16 mouse cellular contexts compared by ENCODE assay signal in genomic region chr2:24929119-24929518, GRCm38 (mm10). TPM values are rescaled to one million over a fixed set of nuclear protein-coding genes. Genes with fewer than 3 reads are reported as not detected.
DNase-seq lines count a peak whose midpoint lies in the region; ATAC-seq and TF ChIP-seq lines count a peak whose summit lies in the region.
"Had no signal": no experiment of that assay in that cellular context is flagged by ENCODE, and none has a peak within 500 bp of the region (broad histone marks: within the 10 kb centered on the region; RNA-seq: fewer than 3 reads in every experiment).

No protein-coding gene starts in this region.

- H3K4me3 ChIP-seq in kidney, postnatal 0 days (replicated peaks; ENCODE audit: low read depth, low read length): no peak overlapping the region
- H3K4me3 ChIP-seq in hindbrain, embryonic 12.5 days: no peak overlapping the region
- no peak overlapping the region for H3K4me3 ChIP-seq in midbrain, embryonic 16.5 days (ENCODE audit: low read depth, low read length)
- H3K4me3 ChIP-seq: embryonic facial prominence, embryonic 15.5 days; forebrain, embryonic 13.5 days; heart, embryonic 13.5 days; hindbrain, embryonic 10.5 days; liver, embryonic 12.5 days; myocyte had no signal

- peak overlapping the region; percentile 76; the same call in 1 of the 2 replicates for H3K27ac ChIP-seq in kidney, postnatal 0 days
- H3K27ac ChIP-seq in hindbrain, embryonic 12.5 days: no peak overlapping the region
- no peak overlapping the region for H3K27ac ChIP-seq in midbrain, embryonic 16.5 days (ENCODE audit: low read length)
- H3K27ac ChIP-seq: forebrain, embryonic 13.5 days; heart, embryonic 13.5 days; hindbrain, embryonic 10.5 days; liver, embryonic 12.5 days had no signal

- no peak; the same call in 1 of the 2 replicates for ATAC-seq in kidney, postnatal 0 days (replicated peaks; ENCODE audit: low FRiP score, low read depth)
- ATAC-seq in hindbrain, embryonic 12.5 days (ENCODE audit: low FRiP score): no peak
- no peak for ATAC-seq in midbrain, embryonic 16.5 days
- ATAC-seq: forebrain, embryonic 13.5 days; liver, embryonic 12.5 days had no signal

- H3K9ac ChIP-seq in kidney, postnatal 0 days (ENCODE audit: low read depth, low read length): no peak overlapping the region
- H3K9ac ChIP-seq in hindbrain, embryonic 12.5 days: no peak overlapping the region
- H3K9ac ChIP-seq in midbrain, embryonic 16.5 days (ENCODE audit: low read depth, low read length): no peak overlapping the region
- H3K9ac ChIP-seq: embryonic facial prominence, embryonic 15.5 days; forebrain, embryonic 13.5 days; heart, embryonic 13.5 days; liver, embryonic 12.5 days had no signal

- 0 out of 2 replicates have a peak, but pooled peaks cover 5% of the 10 kb centered on the region for H3K36me3 ChIP-seq in kidney, postnatal 0 days (ENCODE audit: insufficient read depth, low read length)
- H3K36me3 ChIP-seq in hindbrain, embryonic 12.5 days: peaks cover 3% of the 10 kb centered on the region; the same call in 1 of the 2 replicates
- H3K36me3 ChIP-seq in midbrain, embryonic 16.5 days (ENCODE audit: control insufficient read depth, insufficient read depth, low read length): peaks cover 5% of the 10 kb centered on the region; the same call in 1 of the 2 replicates
- H3K36me3 ChIP-seq: heart, embryonic 13.5 days had no signal

- no peak for TF ChIP-seq CTCF in kidney, postnatal 0 days (IDR thresholded peaks at IDR 0.05; ENCODE audit: low read depth)

- H3K27me3 ChIP-seq in kidney, postnatal 0 days (ENCODE audit: insufficient read depth, low read length): no peaks in the 10 kb centered on the region
- H3K27me3 ChIP-seq in hindbrain, embryonic 12.5 days: peaks cover 4% of the 10 kb centered on the region; the same call in 1 of the 2 replicates
- no peaks in the 10 kb centered on the region for H3K27me3 ChIP-seq in midbrain, embryonic 16.5 days (ENCODE audit: control insufficient read depth, insufficient read depth, low read depth, low read length)
- H3K27me3 ChIP-seq: embryonic facial prominence, embryonic 15.5 days; forebrain, embryonic 13.5 days; liver, embryonic 12.5 days had no signal

- H3K4me2 ChIP-seq in kidney, postnatal 0 days (ENCODE audit: low read length): no peak overlapping the region
- no peak overlapping the region for H3K4me2 ChIP-seq in hindbrain, embryonic 12.5 days (replicated peaks)
- H3K4me2 ChIP-seq in midbrain, embryonic 16.5 days (ENCODE audit: low read length): no peak overlapping the region
- H3K4me2 ChIP-seq: embryonic facial prominence, embryonic 15.5 days; forebrain, embryonic 13.5 days; heart, embryonic 13.5 days; liver, embryonic 12.5 days had no signal

- peaks cover 22% of the 10 kb centered on the region; the same call in 1 of the 2 replicates for H3K4me1 ChIP-seq in kidney, postnatal 0 days (replicated peaks; ENCODE audit: insufficient read depth, low read length)
- H3K4me1 ChIP-seq in hindbrain, embryonic 12.5 days: peaks cover under 1% of the 10 kb centered on the region
- H3K4me1 ChIP-seq in midbrain, embryonic 16.5 days (ENCODE audit: control insufficient read depth, insufficient read depth, low read length): peaks cover 10% of the 10 kb centered on the region

- peak; percentile 44 for DNase-seq in CD4-positive, CD25-positive, alpha-beta regulatory T cell, adult 2 months (ENCODE audit: low read depth, low spot score)
- DNase-seq in induced T-regulatory cell, adult 2 months (ENCODE audit: low read depth): peak; percentile 64
- DNase-seq in kidney, postnatal 0 days (ENCODE audit: low spot score): no peak
- DNase-seq in lung, postnatal 10 days: peak; percentile 72
- DNase-seq in c-Kit-positive CD71-positive TER-119-positive erythroid progenitor cells, embryonic 14.5 days (ENCODE audit: low spot score): no peak
- no peak for DNase-seq in cerebellum, adult 9-11 months
- DNase-seq: cerebellum, postnatal 25 days; spleen, adult 18-20 months had no signal

- 48% methylated on average over 2 of the region's 2 CpGs for WGBS in kidney, postnatal 0 days
- WGBS in hindbrain, embryonic 12.5 days: 68% methylated on average over 2 of the region's 2 CpGs
- WGBS in midbrain, embryonic 16.5 days: 62% methylated on average over 2 of the region's 2 CpGs

- no peaks in the 10 kb centered on the region for H3K9me3 ChIP-seq in kidney, postnatal 0 days (replicated peaks; ENCODE audit: low read length)
- H3K9me3 ChIP-seq in hindbrain, embryonic 12.5 days (replicated peaks): no peaks in the 10 kb centered on the region
- no peaks in the 10 kb centered on the region for H3K9me3 ChIP-seq in midbrain, embryonic 16.5 days (replicated peaks; ENCODE audit: control insufficient read depth, low read length, poor library complexity, severe bottlenecking)
- H3K9me3 ChIP-seq: embryonic facial prominence, embryonic 15.5 days; forebrain, embryonic 13.5 days; heart, embryonic 13.5 days; hindbrain, embryonic 10.5 days; liver, embryonic 12.5 days had no signal

RNA-seq across cellular contexts. Expression of gene Arrdc1, which starts 5.9 kb away (rescaled TPM):
- polyA plus RNA-seq in kidney, postnatal 0 days (2015; fragmentation: Nextera tagmentation; extraction: Ambion mirVana): 66.3 and 72.3 TPM in 2 replicates
- 20.0 and 21.9 TPM in 2 replicates for polyA plus RNA-seq in hindbrain, embryonic 12.5 days (2016; fragmentation: Nextera tagmentation; extraction: Ambion mirVana)
- polyA plus RNA-seq in midbrain, embryonic 16.5 days (2015; fragmentation: Nextera tagmentation; extraction: Ambion mirVana): 40.6 and 43.7 TPM in 2 replicates

RNA-seq across cellular contexts. Expression of gene Ehmt1, which starts 9.7 kb away (rescaled TPM):
- polyA plus RNA-seq in kidney, postnatal 0 days (2015; fragmentation: Nextera tagmentation; extraction: Ambion mirVana): 47.5 and 58.8 TPM in 2 replicates
- 126 and 134 TPM in 2 replicates for polyA plus RNA-seq in hindbrain, embryonic 12.5 days (2016; fragmentation: Nextera tagmentation; extraction: Ambion mirVana)
- polyA plus RNA-seq in midbrain, embryonic 16.5 days (2015; fragmentation: Nextera tagmentation; extraction: Ambion mirVana): 90.7 and 104 TPM in 2 replicates

RNA-seq across cellular contexts. Expression of gene Zmynd19, which starts 20.5 kb away (rescaled TPM):
- 11.7 and 12.2 TPM in 2 replicates for polyA plus RNA-seq in kidney, postnatal 0 days (2015; fragmentation: Nextera tagmentation; extraction: Ambion mirVana)
- 19.7 and 20.7 TPM in 2 replicates for polyA plus RNA-seq in hindbrain, embryonic 12.5 days (2016; fragmentation: Nextera tagmentation; extraction: Ambion mirVana)
- polyA plus RNA-seq in midbrain, embryonic 16.5 days (2015; fragmentation: Nextera tagmentation; extraction: Ambion mirVana): 18.7 and 21.3 TPM in 2 replicates

RNA-seq across cellular contexts. Expression of gene Dph7, which starts 33.1 kb away (rescaled TPM):
- polyA plus RNA-seq in kidney, postnatal 0 days (2015; fragmentation: Nextera tagmentation; extraction: Ambion mirVana): 21.6 and 23.8 TPM in 2 replicates
- 28.5 and 29.9 TPM in 2 replicates for polyA plus RNA-seq in hindbrain, embryonic 12.5 days (2016; fragmentation: Nextera tagmentation; extraction: Ambion mirVana)
- 38.3 and 41.9 TPM in 2 replicates for polyA plus RNA-seq in midbrain, embryonic 16.5 days (2015; fragmentation: Nextera tagmentation; extraction: Ambion mirVana)

RNA-seq across cellular contexts. Expression of gene Mrpl41, which starts 45.8 kb away (rescaled TPM):
- polyA plus RNA-seq in kidney, postnatal 0 days (2015; fragmentation: Nextera tagmentation; extraction: Ambion mirVana): 153 and 157 TPM in 2 replicates
- 141 and 148 TPM in 2 replicates for polyA plus RNA-seq in hindbrain, embryonic 12.5 days (2016; fragmentation: Nextera tagmentation; extraction: Ambion mirVana)
- 147 and 154 TPM in 2 replicates for polyA plus RNA-seq in midbrain, embryonic 16.5 days (2015; fragmentation: Nextera tagmentation; extraction: Ambion mirVana)

Comparison
In these comparisons a context has a peak if more than half of its experiments do, and no peak if none do; other contexts are left out.
1. DNase-seq: peak in CD4-positive, CD25-positive, alpha-beta regulatory T cell, adult 2 months (single experiment), induced T-regulatory cell, adult 2 months (single experiment) and lung, postnatal 10 days (single experiment); none in kidney, postnatal 0 days (single experiment), c-Kit-positive CD71-positive TER-119-positive erythroid progenitor cells, embryonic 14.5 days (single experiment) and cerebellum, adult 9-11 months (single experiment).